Mouse (Mus musculus): ENCODE data around the gene Pomgnt1.
A peak's percentile ranks its signal among the peaks of the same experiment; 100 is the strongest.

Gene Pomgnt1

DNA sequence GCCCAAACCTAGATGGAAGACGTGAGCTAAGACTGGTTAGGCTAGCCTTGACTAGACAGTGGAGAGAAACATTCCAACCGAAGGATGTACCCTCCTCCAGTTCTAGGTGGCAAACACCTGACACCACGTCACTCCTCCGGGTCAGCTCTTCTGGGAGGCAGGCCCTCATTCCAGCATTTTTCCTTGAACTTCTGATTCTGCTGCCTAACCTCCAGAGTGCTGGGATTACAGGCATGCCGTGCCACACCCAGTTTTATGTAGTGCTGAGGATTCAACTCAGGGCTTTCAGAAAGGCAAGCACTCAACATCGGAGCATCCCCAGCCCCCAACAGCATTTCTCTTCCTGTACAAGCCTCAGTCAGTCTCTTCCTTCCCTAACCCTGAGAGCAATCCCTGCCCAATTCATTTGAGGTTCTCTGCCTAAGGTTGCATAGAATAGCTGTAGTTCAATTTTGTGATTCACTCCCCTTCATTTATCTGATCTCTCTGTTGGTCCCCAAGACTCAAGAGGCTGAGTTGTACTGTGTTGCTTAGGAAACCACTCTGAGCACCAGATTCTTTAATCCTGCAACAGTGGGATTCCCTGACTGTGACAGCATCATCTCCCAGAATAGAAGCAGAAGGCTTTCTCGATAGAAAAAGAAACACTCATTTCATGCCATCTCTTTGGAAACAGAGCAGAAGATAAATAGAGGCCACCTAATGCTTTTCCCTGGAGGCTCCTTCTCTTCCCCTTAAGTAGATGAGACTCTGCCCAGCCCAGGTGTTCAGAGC is 17.3 kb downstream of the Pomgnt1 start:
- no peak for DNase-seq (ENCODE audit: low spot score)

DNA sequence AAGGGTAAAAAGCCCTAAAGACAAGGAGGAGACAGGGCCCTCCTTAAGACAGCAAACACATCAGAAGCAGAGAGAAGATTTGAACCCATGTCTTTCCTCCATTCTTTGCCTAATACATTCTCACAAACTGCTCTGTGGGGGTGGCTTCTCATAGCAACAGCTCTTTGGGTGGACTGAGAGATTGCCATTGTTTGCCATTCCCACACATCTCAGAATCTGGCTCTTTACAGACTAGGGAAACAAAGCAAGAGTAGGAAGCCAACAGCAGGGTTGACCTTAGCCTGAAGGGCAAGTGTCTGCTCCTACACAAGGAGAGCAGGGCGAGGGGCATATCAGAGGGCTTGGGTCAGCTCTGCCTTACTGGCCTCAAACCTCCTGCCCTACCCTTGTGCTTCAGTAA is 18.1 kb downstream of the Pomgnt1 start:
- DNase-seq (ENCODE audit: low spot score), result no peak

DNA sequence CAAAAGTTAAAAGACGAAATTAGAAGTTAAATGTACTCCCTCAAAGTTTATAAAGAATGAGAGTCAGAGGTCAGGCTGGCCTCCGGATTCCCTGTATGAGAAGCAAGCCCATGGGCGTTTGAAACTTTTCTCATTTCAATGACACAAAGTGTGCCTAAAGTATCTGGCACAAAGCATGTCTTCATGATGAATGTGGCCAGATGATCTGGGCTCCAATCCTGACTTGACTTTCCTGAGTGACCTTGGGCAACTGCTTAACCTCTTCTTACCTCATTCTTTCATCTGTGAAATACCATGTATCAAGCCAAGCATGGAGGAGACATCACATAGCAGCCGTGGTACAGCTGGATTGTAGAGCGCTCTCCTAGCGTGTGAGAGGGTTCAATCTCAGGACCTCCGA is 18.6 kb downstream of the Pomgnt1 start:
- DNase-seq (ENCODE audit: low spot score), result no peak

DNA sequence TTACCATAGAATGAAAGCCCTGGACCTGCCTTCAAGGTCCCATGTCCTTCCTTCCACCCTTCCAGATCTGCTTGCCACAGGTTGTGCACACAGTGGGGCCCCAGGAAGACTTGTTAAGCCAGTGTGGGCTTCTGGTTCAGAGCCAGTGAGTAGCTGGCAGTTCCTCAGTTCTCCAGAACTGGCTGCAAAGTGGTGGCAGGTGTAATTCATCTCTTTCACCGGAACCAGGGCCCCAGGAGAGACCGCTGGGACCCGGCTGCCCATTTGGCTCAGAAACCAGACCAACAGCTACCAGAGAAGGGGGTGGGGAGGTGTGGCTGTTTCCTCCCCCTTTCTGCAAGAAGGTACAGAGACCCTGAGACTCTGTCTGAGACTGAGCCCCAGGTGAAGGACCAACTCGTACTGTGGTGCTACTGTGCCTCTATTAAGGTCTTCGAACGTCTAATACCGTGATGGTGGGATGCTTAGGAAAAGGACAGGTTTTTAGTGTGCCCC is 19.7 kb downstream of the Pomgnt1 start:
- DNase-seq (ENCODE audit: low spot score), result no peak

DNA sequence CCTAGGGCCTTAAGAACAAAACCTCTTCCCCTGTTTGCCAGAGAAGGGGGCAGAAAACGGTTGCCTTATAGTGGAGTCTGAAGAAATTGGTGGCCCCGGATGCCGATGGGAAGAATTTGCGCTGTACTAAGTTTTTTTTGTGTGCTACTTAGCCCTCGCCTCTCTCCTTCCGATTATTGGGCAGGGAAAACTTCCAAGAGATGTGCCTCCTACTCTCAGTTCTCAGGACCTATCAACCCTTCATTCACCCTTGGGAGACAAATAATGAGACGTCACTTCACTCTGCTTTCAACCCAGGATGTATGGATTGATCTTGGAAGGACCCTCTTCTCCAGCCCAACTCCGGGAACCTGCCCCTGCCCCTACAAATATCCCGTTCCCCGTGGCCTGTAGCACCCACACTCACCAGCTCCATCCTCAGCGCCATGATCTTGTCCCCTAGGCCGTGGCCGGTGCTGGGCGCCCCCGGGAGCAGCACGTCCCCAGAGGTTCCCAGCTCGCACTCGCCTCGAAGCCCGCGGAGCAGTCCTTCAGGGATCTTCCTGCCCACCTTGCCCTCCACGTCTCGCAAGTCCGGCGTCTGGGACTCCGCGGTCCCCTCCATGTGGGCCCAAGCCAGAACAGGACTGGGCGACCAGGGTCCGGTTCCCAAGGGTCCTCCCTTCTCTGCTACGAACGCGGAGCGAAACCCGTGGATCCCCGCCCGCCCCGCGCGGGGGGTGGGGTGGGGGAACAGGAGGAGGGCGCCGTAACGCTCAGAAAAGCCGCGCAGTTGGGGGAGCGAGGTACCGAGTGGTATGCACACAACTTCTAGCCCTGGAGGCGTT is 20.5 kb downstream of the Pomgnt1 start:
- DNase-seq (ENCODE audit: low spot score), result peak; percentile 77

DNA sequence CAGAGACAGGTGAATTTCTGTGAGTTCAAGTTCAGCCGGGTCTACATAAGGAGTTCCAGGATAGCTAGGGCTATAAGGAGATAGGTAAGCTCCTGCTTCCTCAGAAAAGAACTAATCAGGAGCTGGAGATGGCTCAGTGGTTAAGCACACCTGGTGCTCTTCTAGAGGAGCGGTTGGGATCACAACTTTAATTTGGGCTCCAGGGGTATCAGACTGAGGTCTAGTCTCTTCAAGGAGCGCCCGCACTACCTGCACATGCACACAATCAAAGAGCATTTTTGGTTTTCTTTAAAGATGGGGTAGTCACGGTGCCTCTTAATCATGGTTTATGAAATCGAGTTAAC is 26.1 kb downstream of the Pomgnt1 start:
- no peak for DNase-seq (ENCODE audit: low spot score)

DNA sequence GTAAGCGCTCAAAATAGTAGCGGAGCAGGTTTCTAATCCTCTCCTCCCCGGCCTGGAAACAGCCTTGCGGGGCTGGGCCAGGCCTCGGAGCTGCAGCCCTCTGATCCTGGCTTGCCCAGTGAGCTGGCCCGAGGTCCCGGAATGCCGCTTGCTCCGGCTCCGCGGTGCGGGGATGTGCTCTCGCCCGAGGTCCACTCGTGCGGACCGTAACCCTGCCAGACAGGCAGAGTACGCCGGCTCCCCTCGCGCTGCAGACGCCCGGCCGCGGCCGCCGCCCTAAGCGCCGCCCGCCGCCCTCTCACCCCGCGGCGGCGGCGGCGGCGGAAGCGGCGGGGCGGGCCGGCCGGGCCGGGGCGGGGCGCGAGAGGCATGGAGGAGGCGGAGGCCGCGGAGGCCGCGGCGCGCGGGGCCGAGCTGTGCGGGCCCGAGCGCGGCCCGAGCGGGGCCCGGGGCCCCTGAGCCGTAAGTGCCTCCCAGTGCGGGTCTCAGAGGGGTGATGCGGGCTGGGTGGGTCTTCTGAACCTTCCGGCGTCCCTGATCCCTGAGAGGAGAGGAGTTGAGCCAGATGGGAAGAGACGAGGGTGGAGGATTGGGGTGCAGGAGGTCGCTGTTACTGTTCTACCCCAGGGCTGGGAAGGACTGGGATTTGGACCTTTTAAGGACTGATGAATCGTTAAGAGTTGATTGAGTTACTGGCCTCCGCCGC is 26.7 kb downstream of the Pomgnt1 start:
- DNase-seq (ENCODE audit: low spot score), result peak; percentile 79

DNA sequence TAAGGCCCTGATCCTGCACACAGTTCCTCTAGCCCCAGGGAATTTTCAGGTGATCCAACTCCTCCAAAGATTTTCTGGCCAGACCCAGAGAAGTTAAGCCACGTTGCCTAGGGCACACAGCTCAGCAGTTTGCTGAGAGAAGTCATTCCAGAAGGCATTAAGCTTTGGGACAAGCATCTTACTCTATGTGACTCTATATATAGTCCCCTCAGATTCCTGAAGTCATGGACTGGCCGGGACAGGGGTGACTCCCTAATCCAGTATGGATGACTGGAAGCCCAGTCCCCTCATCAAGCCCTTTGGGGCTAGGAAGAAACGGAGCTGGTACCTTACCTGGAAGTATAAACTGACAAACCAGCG is 27.2 kb downstream of the Pomgnt1 start:
- DNase-seq (ENCODE audit: low spot score), result no peak

DNA sequence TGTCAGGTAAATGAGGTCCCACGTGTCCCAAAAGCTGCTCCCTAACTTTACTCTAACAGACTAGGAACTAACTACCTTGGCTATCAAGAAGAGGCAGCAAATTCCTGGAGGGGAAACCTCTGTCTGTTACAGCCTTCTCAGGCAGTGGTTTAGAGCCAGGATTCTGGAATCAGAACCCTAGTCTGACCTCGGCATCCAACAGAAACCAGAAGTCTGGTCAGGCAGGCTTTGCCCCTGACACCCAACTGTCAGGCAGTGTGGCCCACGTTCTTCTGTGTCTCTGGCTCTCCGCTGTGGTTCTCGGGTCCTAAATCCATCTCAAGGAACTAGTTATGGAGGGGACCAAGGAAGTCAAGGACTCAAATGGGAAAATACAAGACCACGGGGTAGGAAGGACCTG is 27.6 kb downstream of the Pomgnt1 start, which contains the start of gene Lurap1:
Gene Lurap1, minus strand, starts transcription at position 101 of the 400 bp plus-strand sequence.
- no peak for DNase-seq (ENCODE audit: low spot score)

DNA sequence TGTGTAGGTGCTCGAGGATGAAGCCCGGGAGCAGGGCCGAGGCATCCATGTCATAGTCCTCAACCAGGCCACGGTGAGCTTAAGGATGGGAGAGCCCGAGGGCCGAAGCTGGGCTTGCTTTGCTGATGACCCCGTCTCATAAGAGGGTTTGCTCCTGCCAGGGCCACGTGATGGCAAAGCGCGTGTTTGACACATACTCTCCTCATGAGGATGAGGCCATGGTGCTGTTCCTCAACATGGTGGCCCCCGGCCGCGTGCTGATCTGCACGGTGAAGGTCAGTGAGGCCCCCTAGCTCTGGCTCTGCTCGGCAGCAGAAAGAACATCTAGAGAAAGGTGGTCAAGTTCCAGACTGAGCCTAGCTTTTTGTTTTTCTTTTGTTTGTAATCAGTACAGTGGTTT is 29.1 kb downstream of the Pomgnt1 start:
- DNase-seq (ENCODE audit: low spot score), result no peak

DNA sequence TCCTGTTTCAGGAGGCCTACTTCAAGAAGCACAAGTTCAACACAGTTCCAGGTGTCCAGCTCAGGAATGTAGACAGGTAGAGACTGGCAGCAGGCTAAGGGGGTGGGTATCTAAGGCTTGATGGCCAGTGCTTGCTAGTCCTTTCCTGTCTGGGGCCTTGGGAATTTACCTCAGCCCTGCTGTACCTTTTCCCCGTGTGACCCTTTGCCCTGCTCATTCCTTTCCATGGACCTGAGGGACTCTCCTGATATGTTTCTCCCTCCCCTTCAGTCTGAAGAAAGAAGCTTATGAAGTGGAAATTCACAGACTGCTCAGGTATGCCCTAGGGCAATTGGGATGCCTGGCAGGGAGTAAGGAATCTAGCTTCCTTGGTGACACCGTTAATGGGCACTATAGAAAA is 34.2 kb downstream of the Pomgnt1 start:
- no peak for DNase-seq (ENCODE audit: low spot score)

DNA sequence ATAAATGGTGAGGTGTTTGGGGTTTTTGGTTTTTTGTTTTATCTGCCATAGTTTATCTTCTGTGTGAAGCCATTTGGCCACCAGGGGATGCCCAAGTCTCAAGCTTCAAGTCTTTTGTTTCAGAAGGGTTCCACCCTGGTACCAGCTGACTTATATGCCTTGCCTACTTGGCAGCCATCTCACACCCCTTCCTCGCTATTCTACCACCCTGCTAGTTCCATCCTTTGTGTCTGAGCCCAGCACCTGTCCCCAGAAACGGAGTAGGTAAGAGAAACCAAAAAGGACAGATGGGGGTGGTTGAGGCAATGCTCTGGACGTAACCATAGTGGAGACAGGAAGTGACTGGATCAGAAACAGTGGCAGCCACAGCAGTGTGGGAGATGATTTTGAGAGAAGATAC is 36.3 kb downstream of the Pomgnt1 start:
- no peak for DNase-seq (ENCODE audit: low spot score)

DNA sequence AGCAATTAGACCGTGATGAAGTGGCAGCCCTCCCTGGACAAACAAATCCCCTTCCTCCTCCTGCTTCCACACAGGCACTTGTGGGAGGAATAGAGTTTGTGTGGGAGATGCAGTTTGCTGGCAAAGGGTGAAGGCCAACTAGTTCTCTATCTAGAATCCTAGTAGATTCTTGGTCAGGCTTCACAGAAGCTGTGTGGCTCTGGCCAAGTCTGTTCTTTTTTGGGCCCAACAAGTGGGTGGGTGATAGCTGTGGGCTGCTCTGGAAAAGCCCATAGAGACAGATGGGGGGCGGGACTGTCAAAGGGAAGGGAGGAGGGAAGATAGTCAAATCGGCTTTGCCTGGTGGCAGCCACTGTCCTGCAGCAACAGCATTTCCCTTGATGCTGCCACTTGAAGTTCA is 37.1 kb downstream of the Pomgnt1 start:
- peak; percentile 36 for DNase-seq (ENCODE audit: low spot score)

DNA sequence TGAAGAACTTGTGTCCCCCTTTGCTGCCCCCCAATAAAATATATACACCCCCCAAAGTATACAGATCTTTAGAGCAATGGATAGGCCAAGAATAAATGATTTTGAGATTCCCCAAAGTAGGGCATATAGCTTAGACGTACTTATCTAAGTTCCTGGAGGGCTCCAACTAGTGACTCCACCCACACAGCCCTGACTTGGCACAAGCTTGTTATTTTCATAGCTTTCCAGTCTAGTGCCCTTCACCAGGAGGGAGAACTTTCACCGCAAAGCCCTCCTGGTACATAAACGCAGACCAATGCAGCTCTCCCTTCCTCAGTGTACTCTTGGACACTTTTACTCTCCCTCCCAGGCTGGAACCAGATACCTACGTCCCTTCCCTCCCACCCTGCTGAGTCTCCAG is 38.5 kb downstream of the Pomgnt1 start:
- DNase-seq (ENCODE audit: low spot score), result peak; percentile 42

DNA sequence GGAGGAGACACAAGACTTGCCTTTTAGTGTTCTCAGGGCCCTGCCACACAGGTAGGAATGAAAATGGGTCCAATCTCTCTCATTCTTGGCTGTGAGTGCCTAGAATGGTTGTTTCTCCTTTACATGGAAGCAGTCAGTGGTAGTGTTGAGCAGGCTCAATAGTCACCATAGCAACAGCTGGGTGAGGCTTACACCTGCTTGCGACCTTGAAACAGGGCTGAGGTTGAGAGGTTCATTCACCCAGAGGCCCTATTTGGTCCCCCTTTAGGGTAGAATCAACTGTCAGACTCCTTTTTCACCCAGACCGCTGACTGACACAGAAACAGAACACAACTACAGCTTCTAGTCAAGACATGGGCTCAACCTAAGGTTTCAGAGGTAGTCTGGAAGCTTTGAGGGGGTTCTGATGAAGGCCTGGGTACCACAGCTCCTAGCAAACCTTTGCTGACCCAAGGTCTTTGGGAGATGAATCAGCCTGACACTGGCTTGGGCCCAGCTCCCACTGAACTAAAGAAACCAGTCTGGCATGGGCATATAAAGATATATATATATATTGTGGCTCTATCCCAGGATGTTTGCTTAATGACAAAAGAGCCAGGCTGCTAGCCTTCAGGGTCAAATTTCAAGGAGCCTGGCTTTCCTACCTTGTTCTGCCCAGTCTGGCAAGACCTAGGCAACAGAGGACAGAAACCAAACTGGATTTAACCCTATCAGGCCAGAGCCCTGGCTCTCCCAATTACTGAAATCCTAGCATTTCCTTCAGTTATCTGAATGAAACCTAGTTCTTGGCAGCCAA is 41.3 kb downstream of the Pomgnt1 start:
- DNase-seq (ENCODE audit: low spot score), result no peak

DNA sequence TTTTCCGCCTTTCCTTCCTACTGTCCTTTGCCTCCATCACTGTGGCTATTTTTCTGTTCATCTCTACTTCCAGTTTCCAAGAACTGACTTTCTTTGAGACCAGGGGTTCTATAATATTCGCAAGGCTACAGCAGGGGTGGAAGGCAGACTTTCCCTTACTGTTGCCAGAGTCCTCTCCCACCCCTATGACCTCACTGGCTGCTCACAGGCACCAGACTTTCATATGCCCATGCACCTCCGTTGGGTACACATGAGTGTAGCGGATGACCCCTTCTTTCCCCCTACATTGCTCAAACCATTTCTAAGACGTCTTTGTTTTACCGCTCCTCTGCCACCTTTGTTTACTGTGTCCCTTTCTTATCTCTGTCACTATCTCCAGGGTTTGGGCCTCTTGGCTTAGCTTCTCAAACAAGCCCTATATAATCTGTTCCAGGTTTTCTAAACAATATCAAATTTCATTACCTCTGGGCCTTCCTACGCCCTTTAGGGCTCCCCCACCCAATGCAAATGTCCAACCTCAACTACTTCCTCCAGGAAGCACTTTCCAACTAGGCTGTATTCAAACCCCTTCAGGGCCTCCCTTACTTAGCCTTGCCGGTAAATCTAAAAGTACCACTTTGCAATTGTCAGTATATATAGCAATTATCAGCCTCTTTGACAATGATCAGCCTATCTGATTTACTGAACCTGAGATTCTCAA is 42.2 kb downstream of the Pomgnt1 start:
- no peak for DNase-seq (ENCODE audit: low spot score)

DNA sequence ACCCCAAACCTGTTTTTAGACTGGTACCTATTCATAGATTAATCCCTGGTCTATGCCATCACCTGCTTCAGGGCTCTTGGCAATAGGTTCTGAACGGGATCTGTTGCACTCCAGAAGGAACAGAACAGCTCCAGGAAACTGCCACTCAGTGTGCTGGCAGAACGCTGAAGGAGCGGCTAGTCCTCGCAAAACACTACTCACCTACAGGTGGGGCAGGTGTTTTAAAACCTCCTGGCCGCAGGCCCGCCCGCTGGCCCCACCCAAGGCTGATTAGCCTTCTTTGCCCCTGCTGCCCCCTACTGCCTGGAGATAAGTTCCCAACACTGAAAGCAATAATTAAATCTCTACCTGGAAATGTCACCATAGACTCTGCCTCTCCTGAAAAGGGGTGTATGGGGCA is 43.8 kb downstream of the Pomgnt1 start, which contains the start of gene Tspan1:
Gene Tspan1, minus strand, starts transcription at position 198 of the 400 bp plus-strand sequence.
- DNase-seq (ENCODE audit: low spot score), result peak; percentile 47

DNA sequence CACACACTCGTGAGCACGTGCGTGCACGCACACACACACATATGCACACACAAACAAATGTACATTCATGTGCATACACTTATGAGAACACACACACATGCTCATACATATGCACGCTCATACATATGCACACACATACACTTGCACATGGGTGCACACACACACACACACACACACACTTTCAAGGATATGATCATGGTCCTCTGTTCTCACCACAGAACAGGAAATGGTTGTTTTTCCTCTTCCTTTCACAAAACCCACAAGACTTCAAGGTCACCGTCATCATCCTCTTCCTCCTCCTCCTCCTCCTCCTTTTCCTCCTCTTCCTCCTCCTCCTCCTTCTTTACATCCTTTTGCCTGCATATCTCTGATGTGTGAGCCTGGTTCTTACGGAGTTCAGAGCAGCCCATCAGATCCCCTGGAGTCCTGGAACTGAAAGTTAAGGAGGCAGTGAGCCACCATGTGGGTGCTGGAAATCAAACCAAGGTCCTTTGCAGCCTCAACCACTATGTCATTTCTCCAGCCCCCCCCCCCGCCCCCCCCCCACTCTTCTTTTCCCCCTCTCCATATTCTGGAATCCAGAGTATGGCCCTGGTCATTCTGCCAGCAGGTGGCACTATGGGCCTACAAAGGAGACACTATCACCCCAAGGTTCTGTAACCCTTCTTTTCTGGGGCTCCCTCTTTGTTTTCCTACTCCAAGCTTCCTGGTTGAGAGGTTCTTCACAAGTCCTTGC is 45.1 kb downstream of the Pomgnt1 start:
- peak; percentile 62 for DNase-seq (ENCODE audit: low spot score)

DNA sequence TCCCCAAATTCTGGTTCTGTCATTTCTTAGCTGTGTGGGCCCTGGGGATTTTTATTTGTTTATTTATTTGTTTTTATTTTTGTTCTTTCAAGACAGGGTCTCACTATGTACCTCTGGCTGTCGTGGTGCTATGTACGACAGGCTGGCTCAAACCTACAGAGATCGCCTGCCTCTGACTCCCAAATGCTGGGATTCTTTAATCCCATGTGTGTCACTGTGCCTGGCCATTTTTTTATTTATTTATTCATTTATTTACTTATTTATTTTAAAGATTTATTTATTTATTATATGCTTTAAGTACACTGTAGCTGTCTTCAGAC is 45.7 kb downstream of the Pomgnt1 start:
- DNase-seq (ENCODE audit: low spot score), result no peak

DNA sequence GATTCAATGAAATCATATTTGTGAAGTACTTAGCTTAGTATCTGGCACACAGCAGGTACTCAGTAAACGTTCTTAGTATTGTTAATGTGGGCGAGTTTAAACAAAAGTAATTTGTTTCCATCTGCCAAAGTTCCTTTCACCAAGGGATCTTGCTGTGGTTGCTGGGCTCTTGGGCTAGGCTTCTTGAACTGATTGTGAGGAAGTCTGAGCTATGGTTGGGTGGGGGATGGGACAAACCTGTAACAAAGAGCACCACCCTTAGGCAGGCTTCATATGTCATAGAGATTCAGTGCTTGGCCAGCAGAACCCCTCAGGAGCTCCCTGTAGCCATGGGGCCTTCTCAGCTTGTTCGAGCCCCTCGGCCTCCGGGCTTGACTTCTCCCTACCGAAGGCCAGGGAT is 49.4 kb downstream of the Pomgnt1 start, which contains the start of the genes 1700042G07Rik and Gm49337:
Gene 1700042G07Rik, plus strand, starts transcription at position 301 of the 400 bp plus-strand sequence.
Gene Gm49337, plus strand, starts transcription at position 313 of the 400 bp plus-strand sequence.
- DNase-seq (ENCODE audit: low spot score), result no peak

Measured in ovary, postnatal 36 days (tissue).